Mouse (Mus musculus): ENCODE measurements around the gene Iqcf4. TPM values are rescaled to one million over a fixed set of nuclear protein-coding genes. Genes with fewer than 3 reads are reported as not detected.

Iqcf4 gene
- total RNA-seq, 2 experiments from 2014 or later: not detected

DNA sequence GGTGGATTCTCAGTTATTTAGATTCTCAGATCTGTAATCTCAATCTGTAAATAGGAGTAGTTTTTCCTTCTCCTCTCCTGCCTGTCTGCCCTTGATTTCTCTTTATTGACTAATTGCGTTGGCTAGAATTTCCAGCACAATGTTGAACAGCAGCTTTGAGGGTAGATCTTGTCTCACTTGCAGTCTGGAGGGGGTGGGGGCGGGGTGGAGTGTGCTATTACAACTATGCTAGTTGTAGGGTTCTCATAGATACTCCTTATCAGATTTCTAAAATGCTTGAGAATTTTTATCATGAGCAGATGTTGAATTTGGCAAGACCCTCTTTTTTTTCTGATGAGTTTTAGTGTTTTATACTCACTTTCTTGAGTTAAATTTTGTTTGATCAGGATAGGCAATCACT is 51.4 kb downstream of the Iqcf4 start:
- DNase-seq (ENCODE audit: low spot score in 2 of 2): no peak

Other genes with a start within 250 kb of the Iqcf4 start
- gene Dusp7, start 202.4 kb downstream of the Iqcf4 start, total RNA-seq (2021): 10 to 100 TPM; 25.0 to 25.8 TPM
- 100 to 1,000 TPM; 607 to 624 TPM for gene Rpl29, start 141.5 kb downstream of the Iqcf4 start, total RNA-seq (2021)
- gene Acy1, start 132.7 kb downstream of the Iqcf4 start, total RNA-seq (2021): 10 to 100 TPM; 23.1 to 23.4 TPM
- gene Abhd14b, start 123.5 kb downstream of the Iqcf4 start, total RNA-seq (2021): 10 to 100 TPM; 43.5 to 44.1 TPM
- 10 to 100 TPM; 29.8 to 30.2 TPM for gene Abhd14a, start 123.3 kb downstream of the Iqcf4 start, total RNA-seq (2021)
- gene Pcbp4, start 117.7 kb downstream of the Iqcf4 start, total RNA-seq (2021): 10 to 100 TPM; 59.5 to 63.8 TPM
- under 1 TPM; 0.40 to 0.67 TPM for gene Gpr62, start 105.1 kb downstream of the Iqcf4 start, total RNA-seq (2021)
- gene Rrp9, start 95.0 kb downstream of the Iqcf4 start, total RNA-seq (2021): 10 to 100 TPM; 33.4 to 40.7 TPM
- gene Parp3, start 94.0 kb downstream of the Iqcf4 start, total RNA-seq (2021): 10 to 100 TPM; 15.8 to 18.1 TPM
- gene Iqcf1, start 71.0 kb downstream of the Iqcf4 start, total RNA-seq (2021): not detected
- not detected for gene Iqcf5, start 56.4 kb downstream of the Iqcf4 start, total RNA-seq (2021)
- not detected for gene Iqcf3, start 9.4 kb downstream of the Iqcf4 start, total RNA-seq (2021)
- not detected for gene Iqcf6, start 55.6 kb upstream of the Iqcf4 start, total RNA-seq (2021)
- gene Grm2, start 85.1 kb upstream of the Iqcf4 start, total RNA-seq (2021): under 1 TPM in 1 of 2 experiments, not detected in 1; 0.37 TPM
- gene Tex264, start 114.9 kb upstream of the Iqcf4 start, total RNA-seq (2021): 10 to 100 TPM; 71.2 to 78.9 TPM
- 10 to 100 TPM; 27.5 to 27.8 TPM for gene Rad54l2, start 218.2 kb upstream of the Iqcf4 start, total RNA-seq (2021)